Mouse (Mus musculus): Measurements from ENCODE around the gene Gm20388. TPM values are rescaled to one million over a fixed set of nuclear protein-coding genes. Genes with fewer than 3 reads are reported as not detected.

Gene Gm20388
- polyA plus RNA-seq, 1 experiment from 2014 or later = not detected

- Histone ChIP-seq H3K4me2 (no peak overlapping the region), H3K9ac (ENCODE audit: low read length) (no peak overlapping the region), H3K9me3 (ENCODE audit: control insufficient read depth, low read length) (no peaks in the 10 kb centered on the region), H3K36me3 (ENCODE audit: control insufficient read depth, insufficient read depth, low read length) (no peaks in the 10 kb centered on the region), H3K4me3 (ENCODE audit: low read depth, low read length) (no peak overlapping the region), H3K4me1 (ENCODE audit: control insufficient read depth, insufficient read depth, low read length) (no peaks in the 10 kb centered on the region), H3K27me3 (ENCODE audit: control insufficient read depth, insufficient read depth, low read length) (no peaks in the 10 kb centered on the region), H3K27ac (ENCODE audit: low read depth, low read length) (no peak overlapping the region)
- no peak for ATAC-seq (ENCODE audit: low FRiP score)
- DNase-seq (ENCODE audit: low spot score, missing footprints) = no peak
Observed at GRCm38 (mm10) chr8:120764638-120765037, 854.0 kb downstream of the Gm20388 start.

GRCm38 (mm10) chr8:120766622-120767021, 856.0 kb downstream of the Gm20388 start:
- Histone ChIP-seq H3K9ac (ENCODE audit: low read length) (no peak overlapping the region), H3K4me2 (no peak overlapping the region), H3K27ac (ENCODE audit: low read depth, low read length) (no peak overlapping the region), H3K36me3 (ENCODE audit: control insufficient read depth, insufficient read depth, low read length) (no peaks in the 10 kb centered on the region), H3K4me1 (ENCODE audit: control insufficient read depth, insufficient read depth, low read length) (no peaks in the 10 kb centered on the region), H3K27me3 (ENCODE audit: control insufficient read depth, insufficient read depth, low read length) (no peaks in the 10 kb centered on the region), H3K9me3 (ENCODE audit: control insufficient read depth, low read length) (no peaks in the 10 kb centered on the region), H3K4me3 (ENCODE audit: low read depth, low read length) (no peak overlapping the region)
- no peak for ATAC-seq (ENCODE audit: low FRiP score)
- 36% methylated on average over 3 of the region's 3 CpGs for WGBS
- no peak for DNase-seq (ENCODE audit: low spot score, missing footprints)

- no peak overlapping the region for H3K27ac ChIP-seq (ENCODE audit: low read depth, low read length)
- no peaks in the 10 kb centered on the region for H3K36me3 ChIP-seq (ENCODE audit: control insufficient read depth, insufficient read depth, low read length)
- no peak for DNase-seq (ENCODE audit: low spot score, missing footprints)
- ATAC-seq (ENCODE audit: low FRiP score) = no peak
- no peaks in the 10 kb centered on the region for H3K9me3 ChIP-seq (ENCODE audit: control insufficient read depth, low read length)
- WGBS = 82% methylated on average over 12 of the region's 12 CpGs
- H3K4me3 ChIP-seq (ENCODE audit: low read depth, low read length) = no peak overlapping the region
- H3K4me2 ChIP-seq = no peak overlapping the region
- no peaks in the 10 kb centered on the region for H3K4me1 ChIP-seq (ENCODE audit: control insufficient read depth, insufficient read depth, low read length)
- H3K27me3 ChIP-seq (ENCODE audit: control insufficient read depth, insufficient read depth, low read length) = no peaks in the 10 kb centered on the region
- no peak overlapping the region for H3K9ac ChIP-seq (ENCODE audit: low read length)
Observed at GRCm38 (mm10) chr8:120768454-120769218, 858.0 kb downstream of the Gm20388 start.

- Histone ChIP-seq H3K9me3 (ENCODE audit: control insufficient read depth, low read length) (no peaks in the 10 kb centered on the region), H3K9ac (ENCODE audit: low read length) (no peak overlapping the region), H3K27ac (ENCODE audit: low read depth, low read length) (no peak overlapping the region), H3K27me3 (ENCODE audit: control insufficient read depth, insufficient read depth, low read length) (no peaks in the 10 kb centered on the region; the same call in 1 of the 2 replicates), H3K4me3 (ENCODE audit: low read depth, low read length) (no peak overlapping the region), H3K36me3 (ENCODE audit: control insufficient read depth, insufficient read depth, low read length) (no peaks in the 10 kb centered on the region), H3K4me2 (no peak overlapping the region), H3K4me1 (ENCODE audit: control insufficient read depth, insufficient read depth, low read length) (peaks cover 4% of the 10 kb centered on the region; the same call in 1 of the 2 replicates)
- DNase-seq (ENCODE audit: low spot score, missing footprints) = no peak
- 92% methylated on average over 10 of the region's 10 CpGs for WGBS
- no peak for ATAC-seq (ENCODE audit: low FRiP score)
Observed at GRCm38 (mm10) chr8:120777184-120777583, 866.5 kb downstream of the Gm20388 start.

DNA sequence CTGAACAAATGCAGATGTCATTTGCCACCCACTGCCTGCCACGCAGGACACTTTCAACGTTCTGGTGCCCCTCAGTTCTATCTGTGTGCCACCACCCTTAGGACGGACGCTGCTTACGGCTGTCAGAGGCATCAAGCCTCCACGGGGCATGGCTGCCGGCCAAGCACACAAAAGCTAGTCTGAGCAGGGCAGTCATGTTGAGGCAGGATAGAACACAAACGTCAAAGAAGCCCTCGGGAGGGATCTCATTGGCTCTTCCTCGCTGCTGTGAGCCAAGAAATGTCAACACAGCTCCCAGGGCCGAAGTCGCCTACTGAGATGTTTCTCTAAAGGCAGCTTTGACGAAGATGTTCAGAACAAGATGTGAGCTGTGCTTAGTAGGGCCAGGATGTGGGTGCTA, 867.1 kb downstream of the Gm20388 start:
- Histone ChIP-seq H3K27ac (ENCODE audit: low read depth, low read length) (no peak overlapping the region), H3K4me1 (ENCODE audit: control insufficient read depth, insufficient read depth, low read length) (peaks cover 4% of the 10 kb centered on the region; the same call in 1 of the 2 replicates), H3K9me3 (ENCODE audit: control insufficient read depth, low read length) (no peaks in the 10 kb centered on the region), H3K36me3 (ENCODE audit: control insufficient read depth, insufficient read depth, low read length) (no peaks in the 10 kb centered on the region), H3K4me2 (no peak overlapping the region), H3K27me3 (ENCODE audit: control insufficient read depth, insufficient read depth, low read length) (no peaks in the 10 kb centered on the region; the same call in 1 of the 2 replicates), H3K9ac (ENCODE audit: low read length) (no peak overlapping the region), H3K4me3 (ENCODE audit: low read depth, low read length) (no peak overlapping the region)
- 52% methylated on average over 13 of the region's 13 CpGs for WGBS
- DNase-seq (ENCODE audit: low spot score, missing footprints) = no peak
- no peak for ATAC-seq (ENCODE audit: low FRiP score)

DNA sequence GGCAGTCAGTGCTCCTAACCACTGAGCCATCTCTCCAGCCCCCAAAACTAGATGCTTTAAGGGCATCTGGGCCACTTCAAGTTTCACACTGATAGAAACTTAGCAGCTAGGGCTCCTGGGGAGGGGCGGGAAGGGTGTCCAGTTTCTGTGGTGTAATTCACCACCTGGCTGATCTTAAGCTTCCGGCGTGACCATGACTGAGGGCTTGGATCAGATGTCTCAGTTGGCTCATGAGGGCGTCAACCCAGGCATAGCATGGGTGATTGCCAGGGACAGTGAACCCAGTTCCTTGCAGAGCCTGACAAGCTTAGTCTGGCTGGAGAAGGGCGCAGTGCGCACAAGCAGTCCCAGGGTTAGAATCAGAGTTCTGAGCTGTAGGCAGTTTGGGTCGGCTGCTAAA, 868.5 kb downstream of the Gm20388 start:
- Histone ChIP-seq H3K4me2 (no peak overlapping the region), H3K9ac (ENCODE audit: low read length) (no peak overlapping the region), H3K27me3 (ENCODE audit: control insufficient read depth, insufficient read depth, low read length) (no peaks in the 10 kb centered on the region; the same call in 1 of the 2 replicates), H3K4me1 (ENCODE audit: control insufficient read depth, insufficient read depth, low read length) (peaks cover 4% of the 10 kb centered on the region; the same call in 1 of the 2 replicates), H3K9me3 (ENCODE audit: control insufficient read depth, low read length) (no peaks in the 10 kb centered on the region), H3K4me3 (ENCODE audit: low read depth, low read length) (no peak overlapping the region), H3K27ac (ENCODE audit: low read depth, low read length) (no peak overlapping the region), H3K36me3 (ENCODE audit: control insufficient read depth, insufficient read depth, low read length) (no peaks in the 10 kb centered on the region)
- WGBS = 92% methylated on average over 7 of the region's 7 CpGs
- no peak for ATAC-seq (ENCODE audit: low FRiP score)
- no peak for DNase-seq (ENCODE audit: low spot score, missing footprints)

DNA sequence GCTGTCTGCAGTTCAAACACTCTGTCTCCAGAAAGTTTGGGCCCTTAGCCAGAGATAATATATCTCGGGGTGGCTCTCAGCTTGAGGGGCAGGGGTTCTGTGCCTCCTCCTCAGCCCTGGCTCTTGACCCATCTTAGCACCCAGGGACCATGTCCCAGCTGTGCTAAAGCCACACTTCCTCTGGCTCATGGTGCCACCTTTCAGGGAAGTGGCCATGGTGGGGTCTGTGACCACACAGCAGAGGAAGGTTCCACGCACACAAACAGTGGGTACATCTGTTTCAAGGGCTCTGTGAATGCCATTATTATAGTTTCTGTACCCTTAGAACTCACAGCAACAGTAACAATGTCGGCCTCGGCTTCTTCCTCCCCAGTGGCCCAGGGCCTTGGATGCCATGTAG, 873.1 kb downstream of the Gm20388 start:
- WGBS = 78% methylated on average over 4 of the region's 4 CpGs
- ATAC-seq (ENCODE audit: low FRiP score) (no peak), DNase-seq (ENCODE audit: low spot score, missing footprints) (no peak)
- no peaks in the 10 kb centered on the region for H3K4me1 ChIP-seq (ENCODE audit: control insufficient read depth, insufficient read depth, low read length)
- no peaks in the 10 kb centered on the region for H3K9me3 ChIP-seq (ENCODE audit: control insufficient read depth, low read length)
- no peak overlapping the region for H3K9ac ChIP-seq (ENCODE audit: low read length)
- no peak overlapping the region for H3K27ac ChIP-seq (ENCODE audit: low read depth, low read length)
- H3K36me3 ChIP-seq (ENCODE audit: control insufficient read depth, insufficient read depth, low read length) = no peaks in the 10 kb centered on the region
- H3K4me2 ChIP-seq = no peak overlapping the region
- no peak overlapping the region for H3K4me3 ChIP-seq (ENCODE audit: low read depth, low read length)
- no peaks in the 10 kb centered on the region for H3K27me3 ChIP-seq (ENCODE audit: control insufficient read depth, insufficient read depth, low read length)

DNA sequence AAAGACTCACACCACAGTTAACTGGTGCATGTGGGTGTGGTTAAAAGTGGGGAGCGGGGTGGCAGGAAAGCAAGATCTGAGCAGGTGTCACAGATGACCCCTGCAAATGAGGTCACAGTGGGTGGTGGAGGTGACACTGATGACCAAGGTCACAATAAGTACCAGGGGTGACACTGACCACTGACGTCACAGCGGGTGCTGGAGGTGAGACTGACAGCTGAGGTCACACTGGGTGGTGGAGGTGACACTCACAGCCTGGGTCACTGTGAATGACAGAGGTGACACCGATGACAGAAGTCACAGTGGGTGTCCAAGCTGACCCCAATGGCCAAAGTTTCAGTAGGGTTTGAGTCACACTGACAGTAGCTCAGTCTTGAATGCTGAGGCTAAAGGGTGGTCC, 876.1 kb downstream of the Gm20388 start:
- no peaks in the 10 kb centered on the region for H3K36me3 ChIP-seq (ENCODE audit: control insufficient read depth, insufficient read depth, low read length)
- H3K4me3 ChIP-seq (ENCODE audit: low read depth, low read length) = no peak overlapping the region
- no peak for DNase-seq (ENCODE audit: low spot score, missing footprints)
- no peak for ATAC-seq (ENCODE audit: low FRiP score)
- H3K9me3 ChIP-seq (ENCODE audit: control insufficient read depth, low read length) = no peaks in the 10 kb centered on the region
- H3K27ac ChIP-seq (ENCODE audit: low read depth, low read length) = no peak overlapping the region
- no peak overlapping the region for H3K9ac ChIP-seq (ENCODE audit: low read length)
- no peaks in the 10 kb centered on the region for H3K4me1 ChIP-seq (ENCODE audit: control insufficient read depth, insufficient read depth, low read length)
- H3K27me3 ChIP-seq (ENCODE audit: control insufficient read depth, insufficient read depth, low read length) = no peaks in the 10 kb centered on the region
- 86% methylated on average over 4 of the region's 4 CpGs for WGBS
- H3K4me2 ChIP-seq = no peak overlapping the region

- ATAC-seq (ENCODE audit: low FRiP score) = no peak
- no peaks in the 10 kb centered on the region for H3K27me3 ChIP-seq (ENCODE audit: control insufficient read depth, insufficient read depth, low read length)
- no peak overlapping the region for H3K4me3 ChIP-seq (ENCODE audit: low read depth, low read length)
- no peak overlapping the region for H3K27ac ChIP-seq (ENCODE audit: low read depth, low read length)
- DNase-seq (ENCODE audit: low spot score, missing footprints) = no peak
- H3K9ac ChIP-seq (ENCODE audit: low read length) = no peak overlapping the region
- H3K4me2 ChIP-seq = no peak overlapping the region
- H3K9me3 ChIP-seq (ENCODE audit: control insufficient read depth, low read length) = no peaks in the 10 kb centered on the region
- 37% methylated on average over 5 of the region's 5 CpGs for WGBS
- no peaks in the 10 kb centered on the region for H3K4me1 ChIP-seq (ENCODE audit: control insufficient read depth, insufficient read depth, low read length)
- no peaks in the 10 kb centered on the region for H3K36me3 ChIP-seq (ENCODE audit: control insufficient read depth, insufficient read depth, low read length)
Observed at GRCm38 (mm10) chr8:120787631-120788030, 877.0 kb downstream of the Gm20388 start.

Measured in midbrain, embryonic 11.5 days (tissue).